Mouse (Mus musculus): ENCODE data around the gene Cdh26. TPM values are rescaled to one million over a fixed set of nuclear protein-coding genes. Genes with fewer than 3 reads are reported as not detected.

Cdh26 gene
- polyA plus RNA-seq (2017; shearing (Covaris generic)), result not detected

DNA sequence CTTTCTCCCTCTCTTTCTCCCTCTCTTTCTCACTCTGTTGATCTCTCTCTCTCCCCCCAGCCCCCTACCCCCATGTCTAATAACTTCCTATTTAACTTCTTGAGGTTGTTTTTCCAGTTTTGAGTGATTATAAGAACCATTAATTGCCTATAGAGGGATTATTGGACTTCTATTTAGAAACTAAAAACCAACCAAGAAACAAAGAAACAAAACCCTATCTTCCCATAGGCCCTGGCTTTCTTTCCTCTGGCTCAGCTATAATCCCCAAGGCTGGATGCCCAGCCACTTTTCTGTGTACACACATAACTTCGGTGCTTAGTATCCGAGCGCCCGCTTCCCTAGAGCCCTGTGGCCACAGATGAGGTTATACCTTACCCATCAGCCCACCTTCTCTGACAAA is at the start of gene Cdh26:
TSS of gene Cdh26 (plus strand) at position 301 of the 400 bp plus-strand sequence.

GRCm38 (mm10) chr2:178407053-178407815 is 23.1 kb upstream of the Cdh26 start, which contains the start of gene Sycp2:
TSS of gene Sycp2 (minus strand) at chr2:178407685.

DNA sequence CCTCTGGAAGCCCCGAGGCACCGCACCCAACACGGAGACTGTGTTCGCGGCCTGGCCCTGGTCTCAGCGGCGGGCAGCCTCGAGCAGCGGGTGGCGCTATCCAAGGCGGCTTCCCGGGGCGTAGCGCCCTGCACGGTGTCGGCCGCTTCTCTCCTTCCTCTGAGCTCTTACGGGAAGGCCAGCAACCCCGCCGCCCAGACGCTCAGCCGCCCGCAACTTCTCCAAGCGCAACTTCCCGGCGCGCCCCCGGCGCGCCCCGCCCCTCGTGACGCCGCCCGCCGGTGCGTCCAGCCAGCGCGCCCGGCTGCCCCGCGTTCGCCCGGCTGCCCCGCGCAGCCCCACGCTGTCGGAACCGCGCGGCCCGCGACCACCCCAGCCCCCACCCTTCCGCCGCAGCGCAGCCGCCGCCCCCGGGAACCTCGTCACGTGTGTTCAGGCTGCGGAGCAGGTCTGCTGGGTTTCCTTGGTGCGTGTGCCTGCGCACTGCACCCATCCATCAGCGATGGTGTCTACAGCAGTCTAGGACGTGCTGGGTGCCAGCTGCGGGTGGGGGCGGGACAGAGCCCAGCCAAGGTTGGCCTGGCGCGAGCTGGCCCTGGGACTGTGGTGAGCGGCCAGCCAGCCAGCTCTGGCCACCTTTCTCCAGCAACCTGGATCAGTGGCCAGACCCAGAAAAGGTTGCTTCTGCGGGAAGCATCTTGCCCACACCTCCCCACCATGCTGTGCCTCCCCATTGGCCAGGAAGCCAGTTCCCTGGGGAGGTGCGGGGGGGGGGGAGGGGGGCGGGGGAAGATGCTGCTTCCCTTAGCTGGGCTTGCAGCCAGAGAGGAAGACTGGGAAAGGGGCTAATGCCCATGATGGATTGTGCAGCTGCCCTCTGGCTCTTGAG is 15.8 kb upstream of the Cdh26 start, which contains the start of the genes Ppp1r3d and Fam217b:
TSS of gene Ppp1r3d (minus strand) at position 212 of the 889 bp plus-strand sequence.
TSS of gene Fam217b (plus strand) at position 264 of the 889 bp plus-strand sequence.

Other genes with a start within 250 kb of the Cdh26 start
- gene Sycp2, start 22.8 kb upstream of the Cdh26 start, polyA plus RNA-seq (2017; shearing (Covaris generic)), result not detected
- not detected for gene Ppp1r3d, start 16.1 kb upstream of the Cdh26 start, polyA plus RNA-seq (2017; shearing (Covaris generic))
- not detected for gene Fam217b, start 16.0 kb upstream of the Cdh26 start, polyA plus RNA-seq (2017; shearing (Covaris generic))

Data from activated CD4-positive, CD25-positive, alpha-beta regulatory T cell, adult 9 weeks (primary cell).